Mouse (Mus musculus): Measurements from ENCODE around the gene Slc37a4.

DNA sequence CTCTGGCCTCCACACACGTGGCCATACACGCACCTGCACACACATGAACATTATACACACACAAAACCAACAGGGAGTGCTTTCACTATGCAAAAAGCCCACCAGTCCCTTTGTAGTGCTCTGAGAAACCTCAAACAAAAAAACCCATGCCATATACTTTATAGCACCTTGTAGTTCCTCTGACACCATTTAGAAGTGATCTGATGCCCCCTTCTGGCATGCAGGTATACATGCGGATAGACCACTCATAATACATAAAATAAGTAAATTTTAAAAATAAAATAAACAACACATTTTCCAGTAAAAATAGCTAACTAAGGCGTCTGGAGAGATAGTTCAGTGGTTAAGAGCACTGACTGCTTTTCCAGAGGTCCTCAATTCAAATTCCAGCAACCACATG lies 39.4 kb upstream of the Slc37a4 start:
- TF ChIP-seq CTCF (IDR thresholded peaks at IDR 0.05; ENCODE audit: low read depth) (peak; percentile 56), EP300 (IDR thresholded peaks at IDR 0.05; ENCODE audit: low read depth) (no peak)

Measured in heart, postnatal 0 days (tissue).